ENCODE assay signal across 1 mouse cellular context in genomic region chr6:29166196-29166595, GRCm38 (mm10).
TF ChIP-seq lines count a peak whose summit lies in the region.

No protein-coding gene starts in this region.

TF ChIP-seq in CH12.LX, 34 proteins besides CTCF, POLR2A, EP300 and RAD21 (continued from another document):
- no peak for TF ChIP-seq JUN (IDR thresholded peaks at IDR 0.05; ENCODE audit: insufficient read depth, low read depth, low read length)
- TF ChIP-seq MEF2A (IDR thresholded peaks at IDR 0.05; ENCODE audit: borderline replicate concordance, low read depth, low read length), result no peak
- 0 out of 2 replicates have a peak, but pooled peaks have one; percentile 31 for TF ChIP-seq IRF4 (IDR thresholded peaks at IDR 0.05; ENCODE audit: low read depth, low read length)
- TF ChIP-seq NRF1 (IDR thresholded peaks at IDR 0.05; ENCODE audit: low read depth, low read length), result no peak
- 0 out of 2 replicates have a peak, but pooled peaks have one; percentile 36 for TF ChIP-seq MYC (IDR thresholded peaks at IDR 0.05; ENCODE audit: low read depth, low read length)
- TF ChIP-seq ZC3H11A (IDR thresholded peaks at IDR 0.05; ENCODE audit: low read depth, low read length), result peak; percentile 58
- no peak for TF ChIP-seq RCOR1 (conservative IDR thresholded peaks at IDR 0.05; ENCODE audit: low read depth, low read length)
- no peak for TF ChIP-seq USF1 (IDR thresholded peaks at IDR 0.05; ENCODE audit: low read depth, low read length)
- no peak for TF ChIP-seq CHD2 (IDR thresholded peaks at IDR 0.05; ENCODE audit: low read length)
- no peak for TF ChIP-seq MXI1 (IDR thresholded peaks at IDR 0.05; ENCODE audit: low read depth, low read length)
- no peak for TF ChIP-seq BHLHE40 (IDR thresholded peaks at IDR 0.05; ENCODE audit: low read depth, low read length)
- no peak for TF ChIP-seq TBP (conservative IDR thresholded peaks at IDR 0.05; ENCODE audit: low read depth, low read length)
- no peak for TF ChIP-seq POLR2AphosphoS2 (IDR thresholded peaks at IDR 0.05; ENCODE audit: low read depth, low read length)
- TF ChIP-seq MAZ (IDR thresholded peaks at IDR 0.05; ENCODE audit: low read depth, low read length), result no peak
- TF ChIP-seq SIN3A (IDR thresholded peaks at IDR 0.05; ENCODE audit: low read length), result no peak
- TF ChIP-seq TCF12 (IDR thresholded peaks at IDR 0.05; ENCODE audit: low read depth, low read length), result no peak
- TF ChIP-seq ZMIZ1 (IDR thresholded peaks at IDR 0.05; ENCODE audit: low read depth, low read length), result no peak
- TF ChIP-seq JUND (conservative IDR thresholded peaks at IDR 0.05; ENCODE audit: low read depth, low read length), result no peak; the same call in 1 of the 2 replicates
- no peak for TF ChIP-seq CHD1 (IDR thresholded peaks at IDR 0.05; ENCODE audit: low read depth, low read length)
- TF ChIP-seq ELF1 (IDR thresholded peaks at IDR 0.05; ENCODE audit: low read depth, low read length), result no peak
- TF ChIP-seq NELFE (IDR thresholded peaks at IDR 0.05; ENCODE audit: low read depth, low read length), result no peak
- no peak for TF ChIP-seq ZKSCAN1 (IDR thresholded peaks at IDR 0.05; ENCODE audit: borderline replicate concordance, low read depth, low read length)
- TF ChIP-seq MAX (IDR thresholded peaks at IDR 0.05; ENCODE audit: low read length), result no peak
